Mouse (Mus musculus) CH12.LX (cell line): ENCODE results near the gene Tmem43. TPM values are rescaled to one million over a fixed set of nuclear protein-coding genes. Genes with fewer than 3 reads are reported as not detected.

Experiments
- DNase-seq: peaks from one replicate; pipeline ENCODE4 v3.0.0-alpha.2; 2013; ENCODE audit errors: extremely low read depth
- H3K27ac ChIP-seq: 2 replicates; pipeline ENCODE4 v1.5.1; 2012; ENCODE audit warnings: low read depth, mild to moderate bottlenecking, control low read depth, moderate library complexity; ENCODE audit not compliant: insufficient read depth
- H3K27me3 ChIP-seq: replicated peaks from 2 replicates; pipeline ENCODE3; 2012; ENCODE audit warnings: inconsistent platforms
- H3K36me3 ChIP-seq, 2 experiments: replicated peaks in 1 of 2; 2 replicates each; pipeline versions ENCODE3 to v1.6.1; 2012; ENCODE audit warnings: inconsistent platforms in 1 of 2, low read length in 1 of 2, mild to moderate bottlenecking in 1 of 2, mixed read lengths in 1 of 2, moderate library complexity in 1 of 2; ENCODE audit not compliant: control insufficient read depth in 1 of 2, insufficient read depth in 1 of 2
- H3K4me1 ChIP-seq, 2 experiments: 2 replicates each; pipeline ENCODE4 v1.6.1; 2012; ENCODE audit warnings: inconsistent platforms in 1 of 2, moderate library complexity in 1 of 2; ENCODE audit not compliant: insufficient read depth in 2 of 2, control insufficient read depth in 1 of 2
- H3K4me2 ChIP-seq: 2 replicates; pipeline ENCODE4 v1.6.1; 2012; ENCODE audit warnings: low read depth, mild to moderate bottlenecking, control low read depth; ENCODE audit not compliant: poor library complexity, insufficient read depth, severe bottlenecking
- H3K4me3 ChIP-seq, 3 experiments: fragments of 150-350 bp in 1 of 3; sonication (generic) in 1 of 3; replicated peaks in 1 of 3; 2 replicates each; pipeline versions ENCODE3 to v1.5.1; 2011 to 2012; ENCODE audit warnings: low read depth in 2 of 3, low read length in 2 of 3, mild to moderate bottlenecking in 2 of 3, moderate library complexity in 2 of 3, control low read depth in 1 of 3, improper control_type of control experiment in 1 of 3, inconsistent platforms in 1 of 3, mixed read lengths in 1 of 3; ENCODE audit not compliant: poor library complexity in 1 of 3
- H3K79me2 ChIP-seq: replicated peaks from 2 replicates; pipeline ENCODE4 v1.6.1; 2012; ENCODE audit warnings: mild to moderate bottlenecking, moderate library complexity; ENCODE audit not compliant: control insufficient read depth, poor library complexity, insufficient read depth, severe bottlenecking; ENCODE audit errors: extremely low read depth
- H3K9ac ChIP-seq: 2 replicates; pipeline ENCODE4 v1.6.1; 2012; ENCODE audit warnings: low read depth, mild to moderate bottlenecking, control low read depth, moderate library complexity; ENCODE audit not compliant: insufficient read depth
- H3K9me3 ChIP-seq: replicated peaks from 2 replicates; pipeline ENCODE3; 2012; ENCODE audit warnings: low read length, inconsistent platforms, mixed read lengths
- E2F4 ChIP-seq: IDR thresholded peaks from 2 replicates; pipeline ENCODE4 v1.6.1; 2011; ENCODE audit warnings: low read depth, low read length, improper control_type of control experiment; ENCODE audit not compliant: insufficient replicate concordance
- ELF1 ChIP-seq: IDR thresholded peaks from 2 replicates; pipeline ENCODE4 v1.6.1; 2014; ENCODE audit warnings: low read depth, mild to moderate bottlenecking, inconsistent platforms, low read length, improper control_type of control experiment
- EP300 ChIP-seq: IDR thresholded peaks from 2 replicates; pipeline ENCODE4 v1.6.1; 2011; ENCODE audit warnings: low read length, improper control_type of control experiment
- HCFC1 ChIP-seq: IDR thresholded peaks from 2 replicates; pipeline ENCODE4 v1.6.1; 2012; ENCODE audit warnings: low read depth, mild to moderate bottlenecking, inconsistent platforms, low read length, improper control_type of control experiment
- IRF4 ChIP-seq: IDR thresholded peaks from 2 replicates; pipeline ENCODE4 v1.6.1; 2014; ENCODE audit warnings: low read depth, mild to moderate bottlenecking, inconsistent platforms, low read length, improper control_type of control experiment
- KAT2A ChIP-seq: IDR thresholded peaks from 2 replicates; pipeline ENCODE4 v1.6.1; 2012; ENCODE audit warnings: low read length, improper control_type of control experiment, inconsistent platforms; ENCODE audit not compliant: insufficient replicate concordance
- MAFK ChIP-seq: IDR thresholded peaks from 2 replicates; pipeline ENCODE4 v1.6.1; 2011; ENCODE audit warnings: low read length, improper control_type of control experiment; ENCODE audit not compliant: insufficient replicate concordance
- MAZ ChIP-seq: IDR thresholded peaks from 2 replicates; pipeline ENCODE4 v1.6.1; 2012; ENCODE audit warnings: low read depth, mild to moderate bottlenecking, inconsistent platforms, low read length, improper control_type of control experiment, moderate library complexity
- MEF2A ChIP-seq: IDR thresholded peaks from 2 replicates; pipeline ENCODE4 v1.6.1; 2014; ENCODE audit warnings: low read depth, mild to moderate bottlenecking, inconsistent platforms, low read length, improper control_type of control experiment, borderline replicate concordance
- MXI1 ChIP-seq: IDR thresholded peaks from 2 replicates; pipeline ENCODE4 v1.6.1; 2011; ENCODE audit warnings: mild to moderate bottlenecking, low read depth, low read length, improper control_type of control experiment
- NELFE ChIP-seq: IDR thresholded peaks from 2 replicates; pipeline ENCODE4 v1.6.1; 2011; ENCODE audit warnings: low read depth, low read length, improper control_type of control experiment
- PAX5 ChIP-seq: IDR thresholded peaks from 2 replicates; pipeline ENCODE4 v1.6.1; 2012; ENCODE audit warnings: low read length, inconsistent platforms, mixed read lengths
- POLR2A ChIP-seq: IDR thresholded peaks from 2 replicates; pipeline ENCODE4 v1.6.1; 2011; ENCODE audit warnings: low read depth, mild to moderate bottlenecking, improper control_type of control experiment, low read length
- RAD21 ChIP-seq: IDR thresholded peaks from 2 replicates; pipeline ENCODE4 v1.6.1; 2011; ENCODE audit warnings: low read depth, mild to moderate bottlenecking, low read length, improper control_type of control experiment, moderate library complexity
- RCOR1 ChIP-seq: conservative IDR thresholded peaks from 2 replicates; pipeline ENCODE4 v1.6.1; 2012; ENCODE audit warnings: low read depth, mild to moderate bottlenecking, inconsistent platforms, low read length, improper control_type of control experiment
- SIN3A ChIP-seq: IDR thresholded peaks from 2 replicates; pipeline ENCODE4 v1.6.1; 2012; ENCODE audit warnings: low read length, improper control_type of control experiment, inconsistent platforms
- TBP ChIP-seq: conservative IDR thresholded peaks from 2 replicates; pipeline ENCODE4 v1.6.1; 2011; ENCODE audit warnings: low read depth, low read length, improper control_type of control experiment
- TCF12 ChIP-seq: IDR thresholded peaks from 2 replicates; pipeline ENCODE4 v1.6.1; 2014; ENCODE audit warnings: low read depth, mild to moderate bottlenecking, inconsistent platforms, low read length, improper control_type of control experiment
- UBTF ChIP-seq: IDR thresholded peaks from 2 replicates; pipeline ENCODE4 v1.6.1; 2012; ENCODE audit warnings: low read depth, mild to moderate bottlenecking, inconsistent platforms, low read length, improper control_type of control experiment, moderate library complexity
- ZKSCAN1 ChIP-seq: IDR thresholded peaks from 2 replicates; pipeline ENCODE4 v1.6.1; 2012; ENCODE audit warnings: low read depth, inconsistent platforms, low read length, improper control_type of control experiment, borderline replicate concordance
- ZNF384 ChIP-seq: IDR thresholded peaks from 2 replicates; pipeline ENCODE4 v1.6.1; 2012; ENCODE audit warnings: low read depth, low read length, improper control_type of control experiment, inconsistent platforms
- dilution Hi-C: fragments of 300-500 bp; cut with MboI; formaldehyde crosslinking; loops from 2 replicates; pipeline ENCODE4 v1.14.3; 2020; ENCODE audit warnings: low sequenced_read_pairs; ENCODE audit not compliant: extremely low pct_unique_long_range_greater_than_20kb, extremely low pct_ligation_motif_present
- in situ Hi-C: fragments of 300-500 bp; cut with MboI; formaldehyde crosslinking; loops from 3 replicates; pipeline ENCODE4 v1.14.3; 2019; ENCODE audit warnings: low sequenced_read_pairs, low pct_ligation_motif_present, low pct_unique_long_range_greater_than_20kb, mixed read lengths
- polyA plus RNA-seq: library from polyadenylated mRNA; unstranded; fragments of >175 nt; gene quantifications from 2 replicates; pipeline ENCODE4 v1.2.1, GENCODE M21; 2012; ENCODE audit warnings: low read depth; ENCODE audit not compliant: insufficient read length
- total RNA-seq, 2 experiments: library from RNA; depleted of rRNA; stranded (reverse); fragments of 300-350 nt in 1 of 2; fragments of >200 nt in 1 of 2; gene quantifications; 2 replicates each; pipeline ENCODE4 v1.2.3; 2012 to 2014

Gene Tmem43
- total and polyA plus RNA-seq, 3 experiments, result 19.2 to 29.7 (median 25.0) TPM

- Histone ChIP-seq H3K36me3 (no peaks in the 10 kb centered on the region), H3K79me2 (no peaks in the 10 kb centered on the region), H3K4me2 (peak overlapping the region; percentile 80), H3K4me1 (peaks cover 6 to 8% of the 10 kb centered on the region in 2 experiments), H3K27me3 (peaks cover 46% of the 10 kb centered on the region), H3K9me3 (no peaks in the 10 kb centered on the region), H3K4me3 (peak overlapping the region; percentile 75 to 95 (median 83)), H3K9ac (peak overlapping the region; percentile 89), H3K27ac (no peak overlapping the region)
- TF ChIP-seq MEF2A, result no peak
- no peak for TF ChIP-seq KAT2A
- TF ChIP-seq E2F4, result no peak
- TF ChIP-seq MAFK, result no peak
- TF ChIP-seq HCFC1, result no peak
- TF ChIP-seq EP300, result no peak
- no peak for TF ChIP-seq SIN3A
- TF ChIP-seq PAX5, result no peak
- TF ChIP-seq TBP, result no peak
- TF ChIP-seq ZNF384, result no peak
- in situ Hi-C loops, result no loop called here
- dilution Hi-C loops, result no loop called here
- DNase-seq, result peak; percentile 4
Measured at GRCm38 (mm10) chr6:91441145-91441662, 32.3 kb upstream of the Tmem43 start.

GRCm38 (mm10) chr6:91445316-91445715, 28.2 kb upstream of the Tmem43 start:
- Histone ChIP-seq H3K79me2 (no peaks in the 10 kb centered on the region), H3K27ac (no peak overlapping the region), H3K4me3 (no peak overlapping the region), H3K9me3 (no peaks in the 10 kb centered on the region), H3K4me1 (peaks cover 6 to 8% of the 10 kb centered on the region in 2 experiments), H3K9ac (no peak overlapping the region), H3K4me2 (no peak overlapping the region), H3K27me3 (peaks cover 50% of the 10 kb centered on the region), H3K36me3 (no peaks in the 10 kb centered on the region)
- dilution Hi-C loops, result no loop called here
- no peak for DNase-seq
- in situ Hi-C loops, result no loop called here
- TF ChIP-seq ZKSCAN1 (no peak), PAX5 (no peak), TCF12 (no peak), POLR2A (no peak), ZNF384 (no peak), E2F4 (no peak), RCOR1 (no peak), UBTF (no peak), TBP (no peak), RAD21 (no peak), SIN3A (no peak), NELFE (no peak), KAT2A (no peak), ELF1 (no peak), MAZ (no peak), IRF4 (no peak), MXI1 (no peak), MEF2A (no peak)
